Mouse (Mus musculus): ENCODE data around the gene Dmpk.

DNA sequence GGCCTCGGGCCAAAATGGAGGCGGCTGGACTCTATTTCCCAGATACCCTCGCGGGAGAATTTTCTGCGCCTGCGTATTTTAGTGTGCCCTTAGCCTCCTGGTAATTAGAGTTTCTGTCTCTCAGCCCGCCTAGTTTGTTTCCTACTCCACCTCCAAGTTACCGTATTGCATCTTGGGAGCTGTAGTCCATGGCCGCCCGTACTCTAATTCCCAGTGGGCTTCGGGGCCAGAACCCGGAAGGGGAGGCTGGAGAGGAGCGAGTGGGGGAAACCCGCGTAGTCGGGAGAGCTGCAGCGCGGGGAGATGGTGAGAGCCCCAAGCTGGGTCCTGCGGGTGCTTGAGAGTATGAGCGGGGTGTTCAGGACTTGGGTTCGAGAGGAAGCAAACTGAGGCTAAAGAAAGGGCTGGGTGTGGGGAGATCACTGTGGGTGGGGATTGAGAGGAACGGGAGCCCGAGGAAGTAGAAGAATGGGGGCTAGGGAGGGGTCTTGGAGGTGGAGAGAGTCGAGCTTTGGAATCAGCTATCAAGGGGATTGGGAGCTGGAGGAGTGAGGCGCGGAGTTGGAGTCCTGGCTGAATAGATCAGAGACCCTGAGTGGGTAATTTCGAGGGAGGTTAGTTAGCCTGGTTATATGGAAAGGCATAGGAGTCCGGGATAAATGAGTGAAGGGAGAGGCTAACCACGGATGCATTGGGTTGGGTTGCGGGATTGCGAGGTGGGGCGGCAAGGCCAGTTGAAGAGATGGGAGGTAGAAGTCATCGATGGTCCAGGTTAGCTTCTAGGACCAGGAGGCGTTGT is 36.2 kb downstream of the Dmpk start, which contains the start of gene Fbxo46:
- no peak for TF ChIP-seq CTCF (IDR thresholded peaks at IDR 0.05; ENCODE audit: low read depth)
- no peak for TF ChIP-seq EP300 (optimal IDR thresholded peaks at IDR 0.05)

All from stomach, postnatal 0 days (tissue).